Mouse (Mus musculus) heart, embryonic 16.5 days (tissue): ENCODE results near the gene Dennd1a. TPM values are rescaled to one million over a fixed set of nuclear protein-coding genes. Genes with fewer than 3 reads are reported as not detected.

Experiments used
- ATAC-seq: fragments of 200-750 bp; cut with Nextera tagmentation; replicated peaks from 2 replicates; pipeline ENCODE4 v1.8.0; 2017; ENCODE audit warnings: moderate number of reproducible peaks; ENCODE audit not compliant: insufficient read depth, low FRiP score; ENCODE audit errors: extremely low read depth
- H3K27ac ChIP-seq: fragments of 300-500 bp; sonication (generic); 2 replicates; pipeline ENCODE4 v1.5.1; 2014; ENCODE audit warnings: mild to moderate bottlenecking, low read length, control low read depth, moderate library complexity
- H3K27me3 ChIP-seq: fragments of 300-500 bp; sonication (generic); 2 replicates; pipeline ENCODE4 v1.6.1; 2014; ENCODE audit warnings: low read length, mixed read lengths; ENCODE audit not compliant: control insufficient read depth, insufficient read depth
- H3K36me3 ChIP-seq: fragments of 300-500 bp; sonication (generic); 2 replicates; pipeline ENCODE4 v1.6.1; 2014; ENCODE audit not compliant: control insufficient read depth, insufficient read depth
- H3K4me1 ChIP-seq: fragments of 300-500 bp; sonication (generic); 2 replicates; pipeline ENCODE4 v1.6.1; 2014; ENCODE audit warnings: low read length, mixed read lengths; ENCODE audit not compliant: control insufficient read depth, insufficient read depth
- H3K4me2 ChIP-seq: fragments of 300-500 bp; sonication (generic); 2 replicates; pipeline ENCODE4 v1.6.1; 2014; ENCODE audit warnings: low read depth, mild to moderate bottlenecking, control low read depth, low read length
- H3K4me3 ChIP-seq: fragments of 300-500 bp; sonication (generic); 2 replicates; pipeline ENCODE4 v1.5.1; 2014; ENCODE audit warnings: mild to moderate bottlenecking, control low read depth, low read length
- H3K9ac ChIP-seq: fragments of 300-500 bp; sonication (generic); 2 replicates; pipeline ENCODE4 v1.6.1; 2014; ENCODE audit warnings: low read length, control low read depth
- H3K9me3 ChIP-seq: fragments of 300-500 bp; sonication (generic); replicated peaks from 2 replicates; pipeline ENCODE4 v1.6.1; 2016; ENCODE audit warnings: low read length; ENCODE audit not compliant: control insufficient read depth
- WGBS: fragments of 180-500 bp; shearing (Covaris S2); extraction: QIAGEN DNeasy Blood & Tissue Kit; methylation state at CpG from one replicate; pipeline ENCODE4 v1.1.7; 2014; 5-methylcytosine and 5-hydroxymethylcytosine counted together
- polyA plus RNA-seq: library from polyadenylated mRNA; unstranded; fragments of >200 nt; fragmentation: Nextera tagmentation; extraction: Ambion mirVana; gene quantifications from 2 replicates; pipeline ENCODE4 v1.2.1, GENCODE M21; 2015

The Dennd1a gene
- polyA plus RNA-seq, 1 experiment from 2014 or later: 12.7 TPM

DNA sequence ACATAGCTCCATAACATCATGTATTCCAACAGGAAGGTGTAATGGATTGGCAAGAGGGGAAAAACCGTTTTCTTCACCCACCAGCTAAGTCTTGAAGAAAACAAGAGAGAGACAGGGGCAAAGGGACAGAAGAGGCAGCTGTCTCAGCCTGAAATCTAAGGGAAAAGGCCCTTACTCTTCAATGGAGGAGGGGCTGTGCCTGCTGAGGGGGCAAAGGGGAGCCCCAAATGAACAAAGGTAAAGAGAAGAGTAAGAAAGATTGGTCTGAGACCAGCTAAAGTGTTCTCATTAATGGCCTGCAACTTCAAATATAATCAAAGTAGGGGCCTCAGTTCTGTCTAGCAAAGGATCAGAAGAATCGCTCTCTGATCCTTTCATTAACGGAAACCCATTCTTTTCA is 189.7 kb downstream of the Dennd1a start:
- Histone ChIP-seq H3K4me3 (no peak overlapping the region), H3K9ac (no peak overlapping the region), H3K36me3 (no peaks in the 10 kb centered on the region), H3K4me2 (no peak overlapping the region), H3K9me3 (no peaks in the 10 kb centered on the region), H3K27me3 (no peaks in the 10 kb centered on the region), H3K27ac (no peak overlapping the region), H3K4me1 (peaks cover 12% of the 10 kb centered on the region)
- ATAC-seq: no peak
- 83% methylated on average over 3 of the region's 3 CpGs for WGBS

DNA sequence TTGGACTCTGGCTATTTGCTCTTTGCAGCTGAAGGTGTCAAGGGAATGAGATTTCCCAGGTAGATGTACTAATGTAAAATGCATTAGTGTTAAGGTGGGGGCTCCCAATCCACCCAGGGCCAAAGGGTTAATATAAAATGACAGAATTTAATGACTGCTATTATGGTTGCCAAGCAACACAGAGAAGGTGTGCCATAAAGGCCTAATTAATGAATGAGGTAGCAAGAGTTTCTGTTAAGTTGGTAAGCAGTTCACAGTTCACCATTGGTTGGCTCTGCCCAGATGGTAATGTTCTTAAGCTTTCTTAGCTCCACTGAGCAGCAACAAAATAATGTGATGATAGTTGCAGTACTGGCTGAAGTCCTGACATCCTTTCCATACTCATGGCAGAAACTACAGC is 190.9 kb downstream of the Dennd1a start:
- Histone ChIP-seq H3K27me3 (no peaks in the 10 kb centered on the region), H3K9ac (no peak overlapping the region), H3K27ac (no peak overlapping the region), H3K4me3 (no peak overlapping the region), H3K4me2 (no peak overlapping the region), H3K4me1 (peaks cover 12% of the 10 kb centered on the region), H3K9me3 (no peaks in the 10 kb centered on the region), H3K36me3 (no peaks in the 10 kb centered on the region)
- no peak for ATAC-seq

DNA sequence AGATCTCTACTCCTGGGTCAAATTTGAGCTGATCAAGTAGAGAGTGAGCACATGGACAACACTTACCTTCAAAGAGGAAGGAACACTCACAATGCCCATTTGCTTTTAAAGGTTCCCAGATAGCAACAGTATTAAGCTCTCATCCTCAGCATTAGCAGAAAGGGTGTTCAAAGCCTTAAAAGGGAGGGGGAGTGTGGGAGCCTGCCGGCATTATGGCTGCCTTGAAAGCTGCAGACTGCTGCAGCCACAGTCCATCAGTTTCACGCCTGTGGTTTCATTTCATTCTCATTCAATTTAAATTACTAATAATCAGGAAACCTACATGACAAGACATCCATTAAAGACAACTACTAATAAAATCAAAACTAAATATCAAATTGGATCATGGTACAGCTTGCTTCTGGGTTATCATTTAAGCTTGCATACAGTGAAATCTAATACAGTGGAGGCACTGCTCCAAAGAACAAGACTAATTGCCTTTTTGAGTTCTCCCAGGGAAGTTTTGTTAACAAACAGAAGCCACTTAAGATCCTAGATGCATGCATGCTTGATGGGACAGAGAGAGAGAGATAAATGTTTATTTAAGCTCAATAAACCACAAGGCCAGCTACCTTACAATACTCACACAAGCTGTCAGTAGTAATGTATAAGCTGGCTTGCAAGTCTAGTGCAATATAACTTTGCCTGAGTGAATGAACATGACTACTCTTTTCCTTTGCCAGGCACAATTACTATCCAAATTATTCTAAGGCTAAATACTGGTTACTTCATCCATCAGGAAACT is 192.6 kb downstream of the Dennd1a start:
- Histone ChIP-seq H3K36me3 (no peaks in the 10 kb centered on the region), H3K9ac (no peak overlapping the region), H3K9me3 (no peaks in the 10 kb centered on the region), H3K4me1 (peaks cover 12% of the 10 kb centered on the region), H3K27ac (no peak overlapping the region), H3K4me2 (no peak overlapping the region), H3K27me3 (no peaks in the 10 kb centered on the region), H3K4me3 (no peak overlapping the region)
- ATAC-seq: no peak
- WGBS: 61% methylated on average over 2 of the region's 2 CpGs

DNA sequence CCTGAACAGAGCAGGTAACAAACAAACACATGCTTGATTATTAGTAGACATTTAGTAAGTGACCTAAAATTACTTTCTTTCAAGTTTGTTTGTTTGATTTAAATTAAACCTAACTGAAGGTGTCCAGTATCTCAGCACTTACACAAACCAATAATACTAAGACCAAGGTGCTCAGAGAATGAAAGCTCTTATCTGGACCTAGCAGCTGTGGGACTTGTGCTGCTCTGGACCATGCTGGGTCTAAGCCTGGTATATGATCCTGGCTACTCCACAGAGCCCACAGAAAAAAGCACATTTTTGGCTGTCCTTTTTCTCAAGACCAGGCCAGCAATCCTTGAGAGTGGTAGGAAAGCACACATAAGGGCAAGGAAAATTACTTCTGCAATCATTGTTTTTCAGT is 193.2 kb downstream of the Dennd1a start:
- Histone ChIP-seq H3K4me3 (no peak overlapping the region), H3K4me2 (no peak overlapping the region), H3K27me3 (no peaks in the 10 kb centered on the region), H3K36me3 (no peaks in the 10 kb centered on the region), H3K9ac (no peak overlapping the region), H3K27ac (no peak overlapping the region), H3K9me3 (no peaks in the 10 kb centered on the region), H3K4me1 (peaks cover 7% of the 10 kb centered on the region)
- no peak for ATAC-seq

DNA sequence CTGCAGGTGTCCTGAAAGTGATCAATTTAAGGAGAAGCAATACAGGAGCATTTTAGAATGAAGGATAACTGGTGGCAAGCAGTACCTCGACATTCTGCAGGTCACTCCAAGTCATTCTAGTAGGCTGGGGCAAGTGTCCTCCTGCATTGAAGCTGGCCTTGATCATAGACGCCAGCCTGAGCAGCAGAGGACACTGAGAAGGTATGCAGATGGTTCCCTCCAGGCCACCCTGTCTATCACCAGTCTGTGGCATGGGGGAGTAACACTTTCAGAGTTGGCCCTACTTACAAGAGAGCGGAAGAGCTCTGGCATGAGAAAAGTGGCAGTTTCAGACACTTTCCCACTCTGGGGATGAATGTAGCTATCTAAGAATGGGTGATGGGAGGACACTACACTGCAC is 193.9 kb downstream of the Dennd1a start:
- no peaks in the 10 kb centered on the region for H3K27me3 ChIP-seq
- 67% methylated on average over 3 of the region's 3 CpGs for whole genome bisulfite sequencing
- peaks cover 6% of the 10 kb centered on the region for H3K4me1 ChIP-seq
- H3K9me3 ChIP-seq: no peaks in the 10 kb centered on the region
- H3K27ac ChIP-seq: no peak overlapping the region
- no peak overlapping the region for H3K4me2 ChIP-seq
- H3K9ac ChIP-seq: no peak overlapping the region
- H3K4me3 ChIP-seq: no peak overlapping the region
- ATAC-seq: no peak
- H3K36me3 ChIP-seq: no peaks in the 10 kb centered on the region

DNA sequence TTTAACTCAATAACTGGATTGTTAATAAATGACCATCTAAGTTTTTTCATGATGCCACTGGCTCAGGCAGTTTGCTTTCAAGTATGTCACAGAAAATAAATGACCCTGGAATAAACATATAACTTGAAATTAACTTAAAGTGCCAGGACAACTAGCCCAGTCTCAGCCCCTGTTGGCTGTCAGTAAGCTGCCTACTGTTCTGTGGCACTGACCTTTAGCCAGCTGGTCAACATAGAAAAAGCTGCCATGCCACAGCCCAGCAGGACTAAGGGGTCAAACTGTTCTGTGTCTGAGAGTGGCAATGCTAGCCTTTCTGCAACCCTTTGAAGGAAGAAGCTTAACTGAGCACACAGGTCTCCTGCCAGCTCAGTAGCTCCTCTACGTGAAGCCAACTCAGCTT is 198.8 kb downstream of the Dennd1a start:
- no peak for ATAC-seq
- Histone ChIP-seq H3K27ac (no peak overlapping the region), H3K4me1 (peaks cover 4% of the 10 kb centered on the region), H3K4me2 (no peak overlapping the region), H3K4me3 (no peak overlapping the region), H3K9ac (no peak overlapping the region), H3K9me3 (no peaks in the 10 kb centered on the region), H3K36me3 (no peaks in the 10 kb centered on the region), H3K27me3 (no peaks in the 10 kb centered on the region)
- WGBS: 84% methylated on average over 1 of the region's 1 CpGs

DNA sequence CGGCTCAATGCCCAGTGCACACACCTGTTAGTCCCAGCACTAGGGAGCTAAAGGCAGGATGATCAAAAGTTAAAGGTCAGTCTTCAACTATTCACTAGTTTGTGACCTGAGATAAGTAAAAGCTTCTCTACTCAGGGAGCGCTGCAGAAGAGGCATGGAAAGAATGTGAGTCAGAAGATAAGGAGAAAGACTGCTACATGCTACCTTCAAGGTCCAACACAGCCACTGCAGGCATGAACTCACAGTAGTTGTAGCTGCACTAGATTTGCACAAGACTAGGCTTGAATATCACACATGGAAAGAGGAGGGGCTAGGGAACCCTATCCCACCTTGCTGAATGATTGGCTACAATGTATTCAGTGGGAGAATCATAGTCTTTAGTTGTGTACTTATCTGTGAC is 202.1 kb downstream of the Dennd1a start:
- 37% methylated on average over 2 of the region's 2 CpGs for WGBS
- no peak overlapping the region for H3K4me3 ChIP-seq
- H3K4me1 ChIP-seq: peaks cover 4% of the 10 kb centered on the region
- H3K9me3 ChIP-seq: no peaks in the 10 kb centered on the region
- H3K27ac ChIP-seq: no peak overlapping the region
- no peak overlapping the region for H3K4me2 ChIP-seq
- no peak overlapping the region for H3K9ac ChIP-seq
- no peaks in the 10 kb centered on the region for H3K36me3 ChIP-seq
- H3K27me3 ChIP-seq: no peaks in the 10 kb centered on the region
- no peak for ATAC-seq

DNA sequence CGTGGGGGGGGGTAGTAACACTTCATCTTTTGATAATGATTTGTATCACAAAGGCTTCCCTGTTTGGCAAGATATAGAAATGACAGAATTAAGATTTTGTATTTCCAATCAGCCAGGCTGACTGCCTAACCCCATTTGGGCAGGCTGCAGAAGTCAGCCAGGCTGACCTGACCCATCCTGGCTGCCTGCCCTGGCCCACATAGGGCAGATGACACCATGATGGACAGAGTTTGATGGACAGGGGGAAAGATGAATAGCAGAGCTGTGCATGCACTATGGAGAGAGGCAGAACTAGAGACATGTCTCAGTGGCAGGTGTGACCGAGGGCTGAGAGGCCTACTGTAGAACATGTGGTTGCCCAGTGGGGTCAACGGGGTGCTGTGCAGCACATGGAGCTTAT is 203.9 kb downstream of the Dennd1a start:
- Histone ChIP-seq H3K36me3 (no peaks in the 10 kb centered on the region), H3K9ac (no peak overlapping the region), H3K4me3 (no peak overlapping the region), H3K4me2 (no peak overlapping the region), H3K27me3 (no peaks in the 10 kb centered on the region), H3K4me1 (peaks cover 4% of the 10 kb centered on the region), H3K9me3 (no peaks in the 10 kb centered on the region), H3K27ac (no peak overlapping the region)
- 86% methylated on average over 3 of the region's 3 CpGs for WGBS
- no peak for ATAC-seq

DNA sequence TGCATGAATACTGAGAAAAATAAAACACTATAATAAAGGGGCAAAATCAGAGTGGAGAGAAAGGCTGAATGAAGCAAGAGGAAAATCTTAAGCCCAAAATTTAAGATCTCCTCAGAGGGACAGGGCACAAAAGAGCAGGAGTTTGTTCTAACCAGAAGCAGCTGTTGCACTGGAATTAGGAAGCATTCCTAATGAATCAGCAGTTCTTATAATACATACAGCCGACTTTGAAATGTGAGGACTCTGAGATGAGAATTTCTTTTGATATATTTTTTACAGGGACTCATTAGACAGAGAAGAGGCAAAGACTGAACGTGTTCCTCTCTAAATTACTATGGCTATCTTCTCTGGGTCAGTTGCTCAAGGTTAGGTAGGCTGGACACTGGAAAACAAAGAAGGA is 212.7 kb downstream of the Dennd1a start:
- 49% methylated on average over 2 of the region's 2 CpGs for WGBS
- 0 out of 2 replicates have a peak, but pooled peaks cover 2% of the 10 kb centered on the region for H3K36me3 ChIP-seq
- no peaks in the 10 kb centered on the region for H3K27me3 ChIP-seq
- ATAC-seq: no peak
- no peak overlapping the region for H3K4me3 ChIP-seq
- H3K9ac ChIP-seq: no peak overlapping the region
- no peak overlapping the region for H3K4me2 ChIP-seq
- no peaks in the 10 kb centered on the region for H3K4me1 ChIP-seq
- H3K27ac ChIP-seq: no peak overlapping the region
- H3K9me3 ChIP-seq: no peaks in the 10 kb centered on the region
